Mouse (Mus musculus): ENCODE data around the gene Snrnp25.

Gene Snrnp25

GRCm38 (mm10) chr11:32247068-32247467 lies 41.9 kb downstream of the Snrnp25 start:
- DNase-seq: no peak

GRCm38 (mm10) chr11:32248350-32248749 lies 43.1 kb downstream of the Snrnp25 start:
- DNase-seq: no peak

GRCm38 (mm10) chr11:32250880-32251763 lies 45.9 kb downstream of the Snrnp25 start:
- DNase-seq: no peak

- DNase-seq: no peak
Observed at GRCm38 (mm10) chr11:32253121-32253520, 47.9 kb downstream of the Snrnp25 start.

GRCm38 (mm10) chr11:32256146-32256545 lies 50.9 kb downstream of the Snrnp25 start:
- no peak for DNase-seq

- DNase-seq: no peak
Observed at GRCm38 (mm10) chr11:32256566-32256965, 51.4 kb downstream of the Snrnp25 start.

All from kidney, postnatal 10 days (tissue).